Mouse (Mus musculus) G1E (cell line): ENCODE results near the gene Arhgef16. TPM values are rescaled to one million over a fixed set of nuclear protein-coding genes. Genes with fewer than 3 reads are reported as not detected.

Experiments
- ATAC-seq: 2 replicates; pipeline ENCODE4 v1.8.0; 2016; ENCODE audit warnings: mild to moderate bottlenecking; ENCODE audit not compliant: insufficient number of reproducible peaks, poor library complexity, low FRiP score, severe bottlenecking; ENCODE audit errors: extremely low read depth
- DNase-seq: peaks from one replicate; pipeline ENCODE4 v3.0.0; 2012; ENCODE audit warnings: low spot score
- H3K27me3 ChIP-seq: 2 replicates; pipeline ENCODE4 v1.6.1; 2012; ENCODE audit warnings: mild to moderate bottlenecking, low read length, inconsistent platforms; ENCODE audit not compliant: insufficient read depth
- H3K36me3 ChIP-seq: replicated peaks from 2 replicates; pipeline ENCODE3; 2012; ENCODE audit warnings: mild to moderate bottlenecking, inconsistent platforms
- H3K4me1 ChIP-seq: 2 replicates; pipeline ENCODE4 v1.6.1; 2012; ENCODE audit warnings: low read depth, low read length, inconsistent platforms, mixed read lengths; ENCODE audit not compliant: insufficient read depth
- H3K4me3 ChIP-seq: 2 replicates; pipeline ENCODE4 v1.5.1; 2012; ENCODE audit warnings: low read depth, mild to moderate bottlenecking, inconsistent platforms, low read length, moderate library complexity, mixed read lengths
- H3K9me3 ChIP-seq: replicated peaks from 2 replicates; pipeline ENCODE4 v1.6.1; 2012; ENCODE audit warnings: inconsistent platforms
- CTCF ChIP-seq: IDR thresholded peaks from 2 replicates; pipeline ENCODE4 v1.5.1; 2012; ENCODE audit warnings: low read depth, low read length, inconsistent platforms, mixed read lengths
- GATA1 ChIP-seq: IDR thresholded peaks from 2 replicates; pipeline ENCODE4 v1.6.1; 2012; ENCODE audit warnings: borderline replicate concordance, low read length, inconsistent platforms, mixed read lengths
- GATA2 ChIP-seq: IDR thresholded peaks from 2 replicates; pipeline ENCODE4 v1.6.1; 2012; ENCODE audit warnings: low read depth, low read length, inconsistent platforms, borderline replicate concordance
- POLR2AphosphoS5 ChIP-seq: IDR thresholded peaks from 2 replicates; pipeline ENCODE4 v1.6.1; 2012; ENCODE audit warnings: low read depth, low read length, inconsistent platforms; ENCODE audit not compliant: insufficient replicate concordance
- TAL1 ChIP-seq: conservative IDR thresholded peaks from 2 replicates; pipeline ENCODE4 v1.6.1; 2012; ENCODE audit warnings: low read depth, low read length, inconsistent platforms, mixed read lengths
- polyA plus RNA-seq: library from polyadenylated mRNA; stranded (reverse); fragments of >175 nt; gene quantifications from 2 replicates; pipeline ENCODE4 v1.2.3, GENCODE M21; 2012
- total RNA-seq, 2 experiments: library from RNA; stranded (forward) in 1 of 2; stranded (reverse) in 1 of 2; fragments of 200-1000 nt in 1 of 2; fragments of >200 nt in 1 of 2; fragmentation: Nextera tagmentation in 1 of 2; gene quantifications; 2 replicates each; pipeline ENCODE4 v1.2.3; 2014 to 2017

Gene Arhgef16
- total and polyA plus RNA-seq, 3 experiments: 0.11 TPM; not detected in 2

- H3K4me1 ChIP-seq: no peaks in the 10 kb centered on the region
- H3K9me3 ChIP-seq: peaks cover 92% of the 10 kb centered on the region
- no peak for TF ChIP-seq POLR2AphosphoS5
- TF ChIP-seq CTCF: no peak
- TF ChIP-seq GATA1: no peak
- H3K27me3 ChIP-seq: no peaks in the 10 kb centered on the region; the same call in 1 of the 2 replicates
- DNase-seq (no peak), ATAC-seq (no peak)
- H3K4me3 ChIP-seq: no peak overlapping the region
- H3K36me3 ChIP-seq: no peaks in the 10 kb centered on the region
These were observed 64.6 kb downstream of the Arhgef16 start for GRCm38 (mm10) chr4:154236893-154237292.

GRCm38 (mm10) chr4:154236001-154236400 is 65.5 kb downstream of the Arhgef16 start:
- DNase-seq (no peak), ATAC-seq (no peak)
- H3K4me3 ChIP-seq: no peak overlapping the region
- TF ChIP-seq GATA1 (no peak), TAL1 (no peak), GATA2 (no peak), CTCF (no peak), POLR2AphosphoS5 (no peak)
- no peaks in the 10 kb centered on the region for H3K4me1 ChIP-seq
- peaks cover 92% of the 10 kb centered on the region for H3K9me3 ChIP-seq
- no peaks in the 10 kb centered on the region for H3K36me3 ChIP-seq
- H3K27me3 ChIP-seq: no peaks in the 10 kb centered on the region; the same call in 1 of the 2 replicates

- peaks cover 92% of the 10 kb centered on the region for H3K9me3 ChIP-seq
- DNase-seq: no peak
- H3K27me3 ChIP-seq: no peaks in the 10 kb centered on the region
- TF ChIP-seq GATA1 (no peak), POLR2AphosphoS5 (no peak), CTCF (no peak), GATA2 (no peak), TAL1 (no peak)
- no peak overlapping the region for H3K4me3 ChIP-seq
- ATAC-seq: no peak
- H3K36me3 ChIP-seq: no peaks in the 10 kb centered on the region
- H3K4me1 ChIP-seq: no peaks in the 10 kb centered on the region
These were observed 69.2 kb downstream of the Arhgef16 start for GRCm38 (mm10) chr4:154232295-154232694.

GRCm38 (mm10) chr4:154231380-154231779 is 70.1 kb downstream of the Arhgef16 start:
- Histone ChIP-seq H3K9me3 (peaks cover 93% of the 10 kb centered on the region), H3K4me1 (no peaks in the 10 kb centered on the region), H3K4me3 (no peak overlapping the region), H3K36me3 (no peaks in the 10 kb centered on the region), H3K27me3 (no peaks in the 10 kb centered on the region)
- no peak for TF ChIP-seq GATA2
- TF ChIP-seq TAL1: no peak
- no peak for TF ChIP-seq POLR2AphosphoS5
- no peak for TF ChIP-seq CTCF
- no peak for TF ChIP-seq GATA1
- ATAC-seq: no peak
- no peak for DNase-seq

- TF ChIP-seq GATA2: no peak
- no peak for TF ChIP-seq POLR2AphosphoS5
- TF ChIP-seq CTCF: no peak
- no peak for TF ChIP-seq TAL1
- no peak for TF ChIP-seq GATA1
- no peaks in the 10 kb centered on the region for H3K36me3 ChIP-seq
- ATAC-seq (no peak), DNase-seq (no peak)
- H3K9me3 ChIP-seq: peaks cover 100% of the 10 kb centered on the region
- no peaks in the 10 kb centered on the region for H3K4me1 ChIP-seq
- no peaks in the 10 kb centered on the region for H3K27me3 ChIP-seq
- no peak overlapping the region; the same call in 1 of the 2 replicates for H3K4me3 ChIP-seq
These were observed 71.9 kb downstream of the Arhgef16 start for GRCm38 (mm10) chr4:154229569-154229968.

Other genes with a start within 250 kb of the Arhgef16 start
- gene Trp73, start 161.5 kb downstream of the Arhgef16 start, total RNA-seq (2014; fragmentation: Nextera tagmentation): not detected in 2 replicates
- gene Trp73, start 161.5 kb downstream of the Arhgef16 start, total RNA-seq (2017): under 0.01 and 0.12 TPM in 2 replicates
- gene Trp73, start 161.5 kb downstream of the Arhgef16 start, polyA plus RNA-seq: not detected in 2 replicates
- 6.9 and 7.2 TPM in 2 replicates for gene Wrap73, start 159.3 kb downstream of the Arhgef16 start, total RNA-seq (2014; fragmentation: Nextera tagmentation)
- gene Wrap73, start 159.3 kb downstream of the Arhgef16 start, total RNA-seq (2017): 19.4 and 23.4 TPM in 2 replicates
- gene Wrap73, start 159.3 kb downstream of the Arhgef16 start, polyA plus RNA-seq: 16.6 and 21.5 TPM in 2 replicates
- 44.7 and 55.8 TPM in 2 replicates for gene Tprgl, start 141.0 kb downstream of the Arhgef16 start, total RNA-seq (2014; fragmentation: Nextera tagmentation)
- gene Tprgl, start 141.0 kb downstream of the Arhgef16 start, total RNA-seq (2017): 51.1 and 58.2 TPM in 2 replicates
- 60.8 and 61.4 TPM in 2 replicates for gene Tprgl, start 141.0 kb downstream of the Arhgef16 start, polyA plus RNA-seq
- gene Megf6, start 130.9 kb downstream of the Arhgef16 start, total RNA-seq (2014; fragmentation: Nextera tagmentation): not detected in 2 replicates
- gene Megf6, start 130.9 kb downstream of the Arhgef16 start, total RNA-seq (2017): 0.05 and 0.23 TPM in 2 replicates
- 0.01 and 0.07 TPM in 2 replicates for gene Megf6, start 130.9 kb downstream of the Arhgef16 start, polyA plus RNA-seq
- gene B230104I21Rik, start 34.5 kb upstream of the Arhgef16 start, total RNA-seq (2014; fragmentation: Nextera tagmentation): not detected in 2 replicates
- not detected in 2 replicates for gene B230104I21Rik, start 34.5 kb upstream of the Arhgef16 start, total RNA-seq (2017)
- gene B230104I21Rik, start 34.5 kb upstream of the Arhgef16 start, polyA plus RNA-seq: not detected in 2 replicates